Mouse (Mus musculus) heart, postnatal 14 days (tissue): ENCODE data around the gene Eng. TPM values are rescaled to one million over a fixed set of nuclear protein-coding genes. Genes with fewer than 3 reads are reported as not detected.

Source experiments
- DNase-seq, 2 experiments: peaks; one replicate each; pipeline ENCODE4 v3.0.0; 2021 to 2022
- intact Hi-C: fragments of 180-260 bp; cut with DNase I; formaldehyde crosslinking; loops from one replicate; pipeline ENCODE4 v1.15.1; 2025
- total RNA-seq, 2 experiments: library from RNA; stranded (reverse); gene quantifications; 2 replicates each; pipeline ENCODE4 v1.2.3; 2021

Eng gene
- total RNA-seq, 2 experiments from 2014 or later, result 148 to 162 TPM

DNA sequence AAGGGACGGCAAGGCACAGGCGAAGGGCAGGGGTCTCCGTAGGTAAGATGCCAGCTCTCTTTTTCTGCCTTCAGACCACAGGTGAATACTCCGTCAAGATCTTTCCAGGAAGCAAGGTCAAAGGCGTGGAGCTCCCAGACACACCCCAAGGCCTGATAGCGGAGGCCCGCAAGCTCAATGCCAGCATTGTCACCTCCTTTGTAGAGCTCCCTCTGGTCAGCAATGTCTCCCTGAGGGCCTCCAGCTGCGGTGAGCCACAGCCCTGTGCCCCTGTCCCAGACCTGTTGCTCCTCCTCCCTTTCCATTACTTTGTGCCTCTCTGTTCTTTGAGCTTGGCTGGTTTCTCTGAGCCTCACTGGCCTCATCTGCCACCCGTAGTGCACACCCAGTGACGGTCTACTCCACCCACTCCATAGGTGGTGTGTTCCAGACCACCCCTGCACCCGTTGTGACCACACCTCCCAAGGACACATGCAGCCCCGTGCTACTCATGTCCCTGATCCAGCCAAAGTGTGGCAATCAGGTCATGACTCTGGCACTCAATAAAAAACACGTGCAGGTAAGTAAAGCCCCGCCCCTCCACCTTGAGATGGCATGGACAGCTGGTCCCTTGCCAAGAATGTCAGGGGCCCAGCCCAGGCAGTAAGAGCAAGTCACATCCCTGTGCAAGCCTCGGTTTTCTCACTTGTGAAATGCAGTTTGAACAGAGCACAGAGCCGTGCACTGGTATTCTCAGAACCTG lies 27.0 kb downstream of the Eng start:
- DNase-seq, result no peak
- intact Hi-C loops, result no loop called here

- no peak for DNase-seq
- intact Hi-C loops, result no loop called here
These were observed 30.4 kb downstream of the Eng start for GRCm38 (mm10) chr2:32676821-32677220.

DNA sequence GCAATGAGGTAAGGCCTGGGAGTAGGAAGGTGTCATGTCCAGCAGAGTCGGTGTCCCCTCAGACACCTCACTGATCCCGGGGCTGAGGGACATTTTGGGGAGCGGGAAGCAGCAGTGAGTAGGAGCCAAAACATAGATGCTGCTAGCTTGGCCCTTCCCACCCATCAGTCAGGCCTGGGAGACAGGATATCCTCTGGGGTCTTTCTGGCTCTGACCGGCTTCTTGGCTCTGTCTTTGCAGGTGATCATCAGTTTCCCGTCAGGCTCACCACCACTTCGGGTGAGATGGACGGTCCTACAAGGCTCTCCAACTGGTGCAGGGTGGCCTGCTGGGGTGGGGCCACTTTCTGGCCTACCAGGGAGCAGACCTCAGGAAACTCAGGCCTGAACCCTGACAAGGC lies 31.3 kb downstream of the Eng start:
- intact Hi-C loops, result no loop called here
- DNase-seq, result no peak

DNA sequence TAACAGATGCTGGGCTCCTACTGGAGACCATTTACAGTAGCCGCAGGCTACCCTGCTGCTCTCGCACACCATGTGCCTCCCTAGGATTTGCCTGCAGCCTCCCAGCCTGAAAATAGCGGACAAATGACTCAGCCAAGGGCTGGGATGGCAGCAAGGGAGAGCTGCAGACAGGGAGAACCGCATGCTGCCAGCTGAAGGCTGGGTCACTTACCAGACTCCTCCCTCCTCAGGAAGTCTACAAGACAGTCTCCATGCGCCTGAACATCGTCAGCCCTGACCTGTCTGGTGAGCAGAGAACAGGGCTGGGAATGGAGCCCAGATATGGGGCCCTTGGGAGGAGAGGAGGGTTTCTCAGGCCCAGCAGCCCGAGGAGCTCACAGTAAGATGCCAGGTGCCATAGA lies 33.7 kb downstream of the Eng start:
- intact Hi-C loops, result no loop called here

DNA sequence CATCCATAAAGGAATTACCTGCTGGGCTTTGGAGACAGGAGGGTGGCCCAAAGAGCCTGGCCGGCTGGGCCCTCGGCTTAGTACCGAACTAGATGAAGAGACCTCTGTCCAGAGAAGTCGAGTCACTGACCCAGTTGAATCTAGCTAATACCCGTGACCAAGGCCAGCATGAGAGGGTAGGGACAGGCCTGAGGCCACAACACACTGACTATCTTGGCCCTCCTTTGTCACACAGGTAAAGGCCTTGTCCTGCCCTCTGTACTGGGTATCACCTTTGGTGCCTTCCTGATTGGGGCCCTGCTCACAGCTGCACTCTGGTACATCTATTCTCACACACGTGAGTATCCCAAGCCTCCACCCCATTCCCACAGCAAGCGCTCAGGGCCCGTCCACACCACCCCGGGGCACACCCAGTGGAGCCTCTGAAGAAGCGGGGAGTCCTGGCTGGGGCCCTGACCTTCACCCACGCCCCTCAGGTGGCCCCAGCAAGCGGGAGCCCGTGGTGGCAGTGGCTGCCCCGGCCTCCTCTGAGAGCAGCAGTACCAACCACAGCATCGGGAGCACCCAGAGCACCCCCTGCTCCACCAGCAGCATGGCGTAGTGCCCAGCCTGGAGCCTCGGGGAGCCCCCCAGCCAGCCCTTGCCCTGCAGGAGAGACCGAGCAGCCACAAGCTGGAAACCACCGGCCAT lies 34.7 kb downstream of the Eng start:
- intact Hi-C loops, result no loop called here

More for the DNA sequence above, 33.7 kb downstream of the Eng start:
- peak; percentile 43 to 54 for DNase-seq

GRCm38 (mm10) chr2:32681754-32682153 lies 35.4 kb downstream of the Eng start:
- DNase-seq, result no peak
- intact Hi-C loops, result no loop called here

More for the DNA sequence above, 34.7 kb downstream of the Eng start:
- no peak for DNase-seq

DNA sequence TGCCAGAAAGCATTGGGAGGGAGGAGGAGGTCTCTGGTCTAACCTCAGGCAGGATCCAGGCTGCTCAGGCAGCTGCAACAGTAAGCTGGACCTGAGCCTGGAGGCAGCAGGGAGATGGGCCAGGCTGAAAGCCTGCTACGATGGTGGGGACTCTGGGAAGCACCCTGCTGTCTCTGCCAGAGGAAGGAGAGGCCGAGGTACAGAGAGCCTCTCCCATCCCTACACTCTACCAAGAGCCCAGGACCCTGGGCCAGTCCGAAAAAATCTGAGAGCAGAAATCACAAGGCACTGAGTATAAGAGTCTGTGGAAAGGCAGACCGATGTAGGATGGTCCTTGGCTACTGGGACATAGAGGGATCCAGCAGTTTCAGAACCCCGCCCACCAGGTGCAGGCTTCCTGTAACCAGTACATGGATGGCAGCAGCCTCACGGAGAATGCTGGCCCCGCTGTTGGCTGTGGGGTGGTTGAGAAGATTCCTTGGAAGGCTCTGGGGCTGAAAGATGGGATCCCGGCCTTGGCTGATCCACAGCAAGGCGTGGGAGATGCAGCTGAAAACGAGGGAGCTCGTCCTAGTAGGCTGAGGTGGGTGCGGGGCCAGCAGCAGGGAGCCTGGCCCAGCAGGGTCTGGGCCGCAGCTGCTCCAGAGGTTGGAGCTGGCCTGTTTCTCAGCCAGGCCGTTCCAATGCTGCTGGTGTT lies 36.5 kb downstream of the Eng start:
- intact Hi-C loops, result no loop called here
- peak; percentile 38 to 42 for DNase-seq

GRCm38 (mm10) chr2:32683701-32684100 lies 37.3 kb downstream of the Eng start:
- intact Hi-C loops, result no loop called here
- no peak for DNase-seq

GRCm38 (mm10) chr2:32684681-32685428 lies 38.5 kb downstream of the Eng start:
- intact Hi-C loops, result no loop called here
- DNase-seq, result no peak

GRCm38 (mm10) chr2:32685807-32686206 lies 39.4 kb downstream of the Eng start:
- no peak for DNase-seq
- intact Hi-C loops, result no loop called here

DNA sequence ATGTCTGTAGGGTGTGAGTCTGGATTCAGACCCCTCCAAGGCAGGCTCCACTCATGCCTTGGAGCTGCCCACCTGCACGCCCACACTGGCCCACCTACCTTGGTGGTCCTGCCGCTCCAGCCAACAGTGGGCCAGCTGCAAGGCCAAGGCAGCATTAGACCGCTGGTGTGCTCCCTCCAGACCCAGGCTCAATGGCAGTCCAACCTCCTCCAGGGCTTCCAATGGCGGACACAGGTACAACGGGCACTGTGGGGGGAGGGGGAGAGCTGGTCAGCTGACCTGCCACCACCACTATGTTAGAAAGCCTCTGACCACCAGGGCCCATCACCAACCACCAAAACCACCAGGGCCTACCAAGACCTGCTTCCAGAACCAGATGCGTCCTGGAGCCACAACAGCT lies 40.2 kb downstream of the Eng start:
- no peak for DNase-seq
- intact Hi-C loops, result no loop called here

GRCm38 (mm10) chr2:32687562-32687961 lies 41.2 kb downstream of the Eng start:
- intact Hi-C loops, result no loop called here
- DNase-seq, result no peak

DNA sequence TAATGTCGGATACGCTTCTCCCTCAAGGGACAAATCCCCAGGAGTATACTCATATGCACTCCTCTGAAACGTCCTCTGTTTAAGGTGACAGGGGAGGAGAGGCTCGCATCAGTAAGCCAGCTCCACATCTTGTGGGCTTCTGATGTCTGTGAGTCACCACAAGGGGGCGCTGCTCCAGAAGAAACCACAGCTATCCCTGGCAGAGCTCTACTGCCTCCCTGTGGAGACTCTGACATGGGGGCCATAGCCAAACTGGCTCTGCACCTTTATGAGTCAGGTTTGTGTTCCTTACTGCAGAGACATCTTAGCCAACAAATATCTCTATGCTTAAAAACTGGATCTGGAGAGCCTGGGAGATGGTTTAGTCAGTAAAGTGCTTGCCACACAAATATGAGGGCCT lies 43.0 kb downstream of the Eng start:
- peak; percentile 91 to 95 for DNase-seq
- intact Hi-C loops, result loop anchor here (1.0 to 2.0 kb wide), 2 partner anchors 58 to 105 kb away; no protein-coding TSS in a partner anchor

GRCm38 (mm10) chr2:32691041-32691440 lies 44.6 kb downstream of the Eng start:
- intact Hi-C loops, result no loop called here
- no peak for DNase-seq

DNA sequence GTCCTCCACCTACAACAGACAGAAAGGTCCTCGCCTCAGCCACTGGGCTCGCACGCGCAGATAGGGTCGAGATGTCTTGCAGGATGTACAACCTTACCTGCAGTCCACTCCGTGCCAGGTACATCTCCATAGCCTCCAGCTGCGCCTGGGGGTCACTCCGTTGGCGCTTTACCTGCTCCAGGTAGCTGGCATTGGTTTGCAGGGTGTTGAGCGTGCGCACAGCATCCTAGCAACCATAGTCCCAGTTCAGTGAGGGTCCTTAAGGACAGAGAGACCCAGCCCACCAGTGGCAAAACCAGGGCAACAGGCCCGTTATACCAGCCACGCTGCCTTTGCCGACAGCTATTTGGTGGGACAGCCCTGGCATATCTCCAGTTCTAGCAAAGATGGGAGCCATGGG lies 46.1 kb downstream of the Eng start:
- intact Hi-C loops, result no loop called here
- no peak for DNase-seq

- DNase-seq, result no peak
- intact Hi-C loops, result no loop called here
These were observed 46.9 kb downstream of the Eng start for GRCm38 (mm10) chr2:32693282-32693681.

- intact Hi-C loops, result no loop called here
- DNase-seq, result peak; percentile 96 to 98
These were observed 47.5 kb downstream of the Eng start for GRCm38 (mm10) chr2:32693823-32694411.

GRCm38 (mm10) chr2:32694691-32695090 lies 48.3 kb downstream of the Eng start:
- intact Hi-C loops, result no loop called here
- no peak for DNase-seq

DNA sequence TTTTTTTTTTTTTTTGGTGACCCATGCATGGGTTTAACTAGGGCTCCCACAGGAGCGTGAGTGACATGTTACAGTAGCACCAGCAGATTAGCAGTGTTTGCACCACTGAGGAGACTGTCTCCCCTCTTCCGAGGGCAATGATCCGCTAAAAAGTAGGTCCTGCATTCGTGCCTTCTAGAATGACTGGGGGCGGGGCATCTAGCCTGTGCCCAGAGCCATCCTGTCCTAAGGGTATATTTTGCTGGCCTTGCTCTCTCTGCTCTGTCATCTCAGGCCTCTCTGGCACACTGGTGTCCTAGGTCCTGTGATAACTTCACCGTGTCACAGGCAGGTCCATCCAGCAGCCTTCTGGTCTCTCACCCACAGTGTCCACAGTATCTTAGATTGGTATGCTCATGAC lies 53.3 kb downstream of the Eng start:
- no peak for DNase-seq
- intact Hi-C loops, result no loop called here

DNA sequence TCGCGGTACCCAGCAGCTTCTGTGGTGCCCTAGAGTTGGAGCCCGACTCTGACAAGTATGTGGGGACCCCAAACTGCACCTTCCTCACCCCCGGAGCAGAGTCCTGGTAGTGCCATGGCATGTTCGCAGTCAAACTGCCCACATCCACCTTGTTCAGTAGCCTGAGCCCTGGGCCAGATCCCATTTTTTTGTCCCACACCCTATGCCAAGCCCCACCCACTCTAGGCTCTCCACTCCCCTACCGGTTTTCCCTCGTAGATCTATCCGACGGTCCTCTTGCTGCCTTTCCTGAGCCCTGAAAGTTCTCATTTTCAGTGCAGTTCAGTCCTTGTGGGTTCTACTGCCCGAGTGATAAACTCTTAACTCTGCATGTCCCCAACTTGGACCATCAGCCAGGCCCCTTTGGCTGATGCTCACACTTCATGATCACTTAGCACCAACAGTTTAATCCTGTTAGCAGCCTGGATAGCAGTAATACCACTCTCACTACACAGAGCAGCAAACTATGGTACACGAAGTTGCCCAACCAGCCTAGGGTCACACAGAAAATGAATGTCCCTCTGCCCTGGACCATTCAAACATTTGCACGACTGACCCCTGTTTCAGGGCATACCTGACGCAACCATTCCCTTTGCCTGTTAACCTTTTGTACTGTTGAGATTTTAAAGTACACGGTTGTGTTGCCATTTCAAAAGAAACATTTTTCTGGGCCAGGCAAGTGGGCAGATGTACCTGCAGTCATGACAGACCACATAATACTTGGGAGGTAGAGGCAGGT lies 54.8 kb downstream of the Eng start:
- DNase-seq, result no peak
- intact Hi-C loops, result no loop called here
